Mouse (Mus musculus) layer of hippocampus, adult 8-10 months (tissue): ENCODE results near the gene Sprr3. TPM values are rescaled to one million over a fixed set of nuclear protein-coding genes. Genes with fewer than 3 reads are reported as not detected.
"Not testable (repeated sequence)": the region's sequence is repeated elsewhere in the genome, so short reads cannot be mapped to it uniquely, and the experiment has no call there.

Source experiments
- DNase-seq, 2 experiments: peaks; one replicate each; pipeline ENCODE4 v3.0.0; 2022; ENCODE audit warnings: low spot score in 2 of 2
- total RNA-seq, 4 experiments: library from RNA; stranded (reverse); gene quantifications; 2 replicates each; pipeline ENCODE4 v1.2.4; 2022

The Sprr3 gene
- total RNA-seq, result not detected

GRCm38 (mm10) chr3:92458620-92459019, at the start of gene Sprr3:
Gene Sprr3, minus strand, starts transcription at chr3:92458720.
- no peak for DNase-seq

- no peak for DNase-seq
Measured at GRCm38 (mm10) chr3:92508185-92508584, 49.7 kb upstream of the Sprr3 start.

GRCm38 (mm10) chr3:92503528-92503927, 45.0 kb upstream of the Sprr3 start:
- no peak for DNase-seq

GRCm38 (mm10) chr3:92500393-92500792, 41.9 kb upstream of the Sprr3 start, which contains the start of gene Sprr4:
Gene Sprr4, minus strand, starts transcription at chr3:92500493.
- no peak for DNase-seq

GRCm38 (mm10) chr3:92490262-92490661, 31.7 kb upstream of the Sprr3 start:
- not testable (repeated sequence) for DNase-seq

- DNase-seq, result no peak
Measured at GRCm38 (mm10) chr3:92486307-92486706, 27.8 kb upstream of the Sprr3 start.

- DNase-seq, result no peak
Measured at GRCm38 (mm10) chr3:92485863-92486262, 27.3 kb upstream of the Sprr3 start, which contains the start of gene Sprr1a. Gene Sprr1a, minus strand, starts transcription at chr3:92485895.

GRCm38 (mm10) chr3:92481249-92481648, 22.7 kb upstream of the Sprr3 start:
- DNase-seq, result not testable (repeated sequence)

- no peak for DNase-seq
Measured at GRCm38 (mm10) chr3:92470111-92470510, 11.6 kb upstream of the Sprr3 start.

GRCm38 (mm10) chr3:92467424-92467823, 8.9 kb upstream of the Sprr3 start:
- no peak for DNase-seq

- no peak for DNase-seq
Measured at GRCm38 (mm10) chr3:92466576-92466975, 8.1 kb upstream of the Sprr3 start.

- no peak for DNase-seq
Measured at GRCm38 (mm10) chr3:92455151-92455550, 3.4 kb downstream of the Sprr3 start.

- DNase-seq, result no peak
Measured at GRCm38 (mm10) chr3:92440177-92440576, 18.3 kb downstream of the Sprr3 start.

- DNase-seq, result no peak
Measured at GRCm38 (mm10) chr3:92438689-92439088, 19.8 kb downstream of the Sprr3 start, which contains the start of gene Sprr1b. Gene Sprr1b, minus strand, starts transcription at chr3:92438789.

GRCm38 (mm10) chr3:92432282-92432681, 26.2 kb downstream of the Sprr3 start, which contains the start of gene Sprr2k:
Gene Sprr2k, plus strand, starts transcription at chr3:92432582.
- DNase-seq, result no peak

- no peak for DNase-seq
Measured at GRCm38 (mm10) chr3:92429323-92429722, 29.2 kb downstream of the Sprr3 start, which contains the start of gene Gm9774. Gene Gm9774, minus strand, starts transcription at chr3:92429423.

GRCm38 (mm10) chr3:92417782-92418181, 40.7 kb downstream of the Sprr3 start, which contains the start of gene Sprr2j-ps:
Gene Sprr2j-ps, plus strand, starts transcription at chr3:92418082.
- DNase-seq, result no peak

- DNase-seq, result no peak
Measured at GRCm38 (mm10) chr3:92407691-92408090, 50.8 kb downstream of the Sprr3 start, which contains the start of gene Sprr2i. Gene Sprr2i, plus strand, starts transcription at chr3:92407991.

Other genes starting within 250 kb of the Sprr3 start
- gene Sprr2a1, start 242.9 kb downstream of the Sprr3 start, total RNA-seq, result not detected
- not detected for gene Sprr2a2, start 242.8 kb downstream of the Sprr3 start, total RNA-seq
- gene Sprr2a3, start 173.3 kb downstream of the Sprr3 start, total RNA-seq, result not detected
- not detected for gene Sprr2b, start 142.1 kb downstream of the Sprr3 start, total RNA-seq
- not detected for gene Sprr2d, start 119.6 kb downstream of the Sprr3 start, total RNA-seq
- not detected for gene Sprr2e, start 106.6 kb downstream of the Sprr3 start, total RNA-seq
- not detected for gene Sprr2f, start 93.5 kb downstream of the Sprr3 start, total RNA-seq
- gene Sprr2h, start 73.0 kb downstream of the Sprr3 start, total RNA-seq, result not detected
- gene Sprr2i, start 50.7 kb downstream of the Sprr3 start, total RNA-seq, result not detected
- gene Sprr2j-ps, start 40.6 kb downstream of the Sprr3 start, total RNA-seq, result not detected
- gene Gm9774, start 29.3 kb downstream of the Sprr3 start, total RNA-seq, result 1 to 10 TPM; 2.3 to 7.0 (median 3.9) TPM
- not detected for gene Sprr2k, start 26.1 kb downstream of the Sprr3 start, total RNA-seq
- gene Sprr1b, start 19.9 kb downstream of the Sprr3 start, total RNA-seq, result not detected
- not detected for gene Sprr1a, start 27.2 kb upstream of the Sprr3 start, total RNA-seq
- not detected for gene Sprr4, start 41.8 kb upstream of the Sprr3 start, total RNA-seq
- not detected for gene 2310046K23Rik, start 75.8 kb upstream of the Sprr3 start, total RNA-seq
- gene Ivl, start 115.0 kb upstream of the Sprr3 start, total RNA-seq, result not detected
- gene Smcp, start 130.3 kb upstream of the Sprr3 start, total RNA-seq, result not detected
- not detected for gene 2210017I01Rik, start 148.8 kb upstream of the Sprr3 start, total RNA-seq
- not detected for gene Lce6a, start 162.9 kb upstream of the Sprr3 start, total RNA-seq
- not detected for gene Lce1a1, start 189.6 kb upstream of the Sprr3 start, total RNA-seq
- not detected for gene Lce1b, start 198.2 kb upstream of the Sprr3 start, total RNA-seq
- gene Lce1a2, start 211.6 kb upstream of the Sprr3 start, total RNA-seq, result not detected
- not detected for gene Lce1c, start 220.5 kb upstream of the Sprr3 start, total RNA-seq
- gene Lce1d, start 228.5 kb upstream of the Sprr3 start, total RNA-seq, result not detected